Mouse (Mus musculus) embryonic facial prominence, embryonic 10.5 days (tissue): ENCODE measurements at regions not wholly inside any gene's neighbourhood (a gene's known extent, or its start where the extent isn't known, plus 50 kb on each side); places are given as distances from the start of the nearest gene placed in this dataset.

Experiments used
- DNase-seq: peaks from one replicate; pipeline ENCODE4 v3.0.0-alpha.2; 2017; ENCODE audit warnings: low spot score
- H3K27ac ChIP-seq: fragments of 300-500 bp; sonication (generic); replicated peaks from 2 replicates; pipeline ENCODE4 v1.5.1; 2016; ENCODE audit warnings: mild to moderate bottlenecking
- H3K27me3 ChIP-seq: fragments of 300-500 bp; sonication (generic); replicated peaks from 2 replicates; pipeline ENCODE4 v1.6.1; 2016; ENCODE audit warnings: low read depth, mild to moderate bottlenecking; ENCODE audit not compliant: poor library complexity, severe bottlenecking
- H3K36me3 ChIP-seq: fragments of 300-500 bp; sonication (generic); replicated peaks from 2 replicates; pipeline ENCODE4 v1.6.1; 2016; ENCODE audit warnings: mild to moderate bottlenecking, moderate library complexity
- H3K4me1 ChIP-seq: fragments of 300-500 bp; sonication (generic); 2 replicates; pipeline ENCODE4 v1.6.1; 2016
- H3K4me3 ChIP-seq: fragments of 300-500 bp; sonication (generic); 2 replicates; pipeline ENCODE4 v1.5.1; 2016; ENCODE audit warnings: mild to moderate bottlenecking, moderate library complexity
- H3K9me3 ChIP-seq: fragments of 300-500 bp; sonication (generic); 2 replicates; pipeline ENCODE4 v1.6.1; 2016; ENCODE audit warnings: mild to moderate bottlenecking
- WGBS: fragments of 180-500 bp; shearing (Covaris S2); methylation state at CpG from one replicate; pipeline ENCODE4 v1.1.7; 2016; 5-methylcytosine and 5-hydroxymethylcytosine counted together

DNA sequence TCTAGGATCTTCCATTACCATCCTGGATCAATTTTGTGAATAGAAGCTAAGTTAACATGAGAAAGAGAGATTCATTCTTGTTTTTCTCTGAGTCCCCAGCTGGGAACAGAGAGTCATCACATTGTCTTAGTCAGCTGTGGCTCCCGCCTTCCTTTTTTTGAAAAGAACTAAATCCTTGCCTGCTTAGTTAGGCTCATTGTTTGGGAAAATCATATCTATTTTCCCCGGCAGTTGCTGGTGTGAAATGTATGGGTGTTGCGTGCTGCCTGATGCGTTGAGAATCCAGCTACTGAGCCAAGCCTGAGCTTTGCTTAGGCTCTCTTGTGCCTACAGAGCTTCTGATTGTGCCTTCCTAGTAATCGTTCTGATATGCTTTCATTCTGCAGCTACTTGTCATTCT, 66.3 kb downstream of the Fam50b start:
- Histone ChIP-seq H3K4me3 (no peak overlapping the region), H3K4me1 (no peaks in the 10 kb centered on the region), H3K36me3 (no peaks in the 10 kb centered on the region), H3K27me3 (no peaks in the 10 kb centered on the region), H3K27ac (no peak overlapping the region), H3K9me3 (no peaks in the 10 kb centered on the region)
- no peak for DNase-seq
- WGBS, result 78% methylated on average over 5 of the region's 5 CpGs

DNA sequence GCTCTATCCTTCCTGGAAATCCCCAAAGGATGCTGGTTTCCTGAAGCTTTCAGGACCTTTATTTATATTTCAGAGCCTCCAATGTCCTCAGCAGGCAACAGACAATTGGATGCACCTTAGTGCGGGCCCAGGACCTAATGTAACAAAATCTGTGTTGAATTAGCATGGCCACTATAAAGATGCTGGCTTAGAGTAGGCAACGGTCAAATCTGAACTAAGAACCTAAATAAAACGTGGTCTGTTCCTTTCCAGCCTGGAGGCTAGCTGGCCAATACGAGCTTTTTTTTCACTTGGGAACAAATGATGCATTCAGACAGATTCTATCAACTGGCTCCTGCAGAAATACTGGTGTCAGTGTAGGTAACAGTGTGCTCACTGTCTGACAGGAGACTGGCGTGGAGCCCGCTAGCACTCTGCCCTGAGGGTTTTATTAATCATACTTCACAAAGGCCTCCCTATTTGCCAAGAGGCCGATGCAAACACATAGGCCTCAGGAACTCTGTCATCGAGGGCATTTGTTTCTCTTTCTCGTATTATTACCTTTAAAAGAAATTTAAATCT, 68.5 kb upstream of the Prpf4b start:
- H3K36me3 ChIP-seq, result no peaks in the 10 kb centered on the region
- peaks cover 9% of the 10 kb centered on the region for H3K4me1 ChIP-seq
- H3K27ac ChIP-seq, result no peak overlapping the region
- DNase-seq, result peak; percentile 33
- H3K27me3 ChIP-seq, result no peaks in the 10 kb centered on the region
- no peaks in the 10 kb centered on the region for H3K9me3 ChIP-seq
- no peak overlapping the region for H3K4me3 ChIP-seq
- 38% methylated on average over 9 of the region's 9 CpGs for WGBS

GRCm38 (mm10) chr13:34809536-34809935, 65.6 kb upstream of the Prpf4b start:
- peaks cover 9% of the 10 kb centered on the region for H3K9me3 ChIP-seq
- no peak for DNase-seq
- peaks cover 16% of the 10 kb centered on the region for H3K4me1 ChIP-seq
- H3K4me3 ChIP-seq, result no peak overlapping the region
- H3K27ac ChIP-seq, result no peak overlapping the region
- H3K27me3 ChIP-seq, result no peaks in the 10 kb centered on the region
- WGBS, result 86% methylated on average over 1 of the region's 1 CpGs
- no peaks in the 10 kb centered on the region; the same call in 1 of the 2 replicates for H3K36me3 ChIP-seq

DNA sequence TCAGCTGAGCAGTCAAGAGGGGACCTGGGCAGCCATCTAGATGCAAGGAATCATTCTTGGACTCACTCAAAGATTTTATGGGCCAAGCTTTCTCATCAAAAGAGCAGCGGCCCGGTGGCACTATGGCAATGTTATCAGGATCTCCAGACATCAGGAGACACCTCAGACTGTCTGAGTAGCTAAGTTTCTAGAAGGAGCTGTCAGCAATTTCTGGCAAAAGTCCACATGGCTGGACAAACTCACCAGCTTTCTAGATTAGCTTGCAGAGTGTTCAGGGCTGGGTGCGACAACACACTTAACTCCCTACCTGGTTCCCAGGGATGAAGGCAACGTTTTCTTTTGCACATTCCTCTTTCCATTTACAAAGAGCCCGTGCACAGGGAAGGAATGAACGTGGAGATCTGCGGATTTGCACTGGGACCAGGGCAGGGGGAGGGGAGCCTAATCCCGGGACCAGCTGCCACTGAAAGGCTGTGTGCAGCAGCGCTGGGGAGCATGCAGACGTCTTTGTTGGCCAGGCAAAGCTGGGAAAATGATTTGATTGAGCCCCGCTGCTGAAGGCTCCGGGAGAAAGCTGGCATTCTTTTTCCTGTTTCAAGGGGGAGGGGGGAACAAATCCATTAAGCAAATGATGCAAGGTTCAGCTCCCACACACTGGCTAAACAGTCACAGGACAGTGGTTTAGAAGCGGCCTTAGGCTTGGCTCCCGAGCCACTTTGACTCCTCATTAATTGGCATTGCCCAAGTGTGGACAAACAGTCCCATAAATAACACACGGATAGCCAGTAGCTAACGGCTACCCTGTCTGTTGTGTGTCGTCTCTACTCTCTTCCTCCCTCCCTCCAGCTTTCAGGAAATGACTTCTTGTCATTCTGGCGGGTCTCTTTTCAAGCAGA, 60.7 kb upstream of the Prpf4b start:
- Histone ChIP-seq H3K27me3 (no peaks in the 10 kb centered on the region), H3K4me3 (peak overlapping the region; percentile 12; the same call in 1 of the 2 replicates), H3K4me1 (peaks cover 28% of the 10 kb centered on the region), H3K36me3 (no peaks in the 10 kb centered on the region; the same call in 1 of the 2 replicates), H3K9me3 (peaks cover 9% of the 10 kb centered on the region), H3K27ac (peak overlapping the region; percentile 85)
- 21% methylated on average over 18 of the region's 18 CpGs for WGBS
- DNase-seq, result peak; percentile 77

GRCm38 (mm10) chr13:34815057-34815410, 60.1 kb upstream of the Prpf4b start:
- DNase-seq, result no peak
- Histone ChIP-seq H3K4me3 (0 out of 2 replicates have a peak overlapping the region, but pooled peaks have one; percentile 12), H3K4me1 (peaks cover 28% of the 10 kb centered on the region), H3K27me3 (no peaks in the 10 kb centered on the region), H3K27ac (peak overlapping the region; percentile 85), H3K36me3 (no peaks in the 10 kb centered on the region; the same call in 1 of the 2 replicates), H3K9me3 (peaks cover 9% of the 10 kb centered on the region)
- 33% methylated on average over 3 of the region's 3 CpGs for WGBS

- 93% methylated on average over 5 of the region's 5 CpGs for WGBS
- Histone ChIP-seq H3K27me3 (no peaks in the 10 kb centered on the region), H3K4me1 (peaks cover 28% of the 10 kb centered on the region), H3K36me3 (no peaks in the 10 kb centered on the region), H3K27ac (no peak overlapping the region), H3K9me3 (peaks cover 1% of the 10 kb centered on the region; the same call in 1 of the 2 replicates), H3K4me3 (no peak overlapping the region)
- no peak for DNase-seq
These were observed 56.9 kb upstream of the Prpf4b start for GRCm38 (mm10) chr13:34818211-34818610.

DNA sequence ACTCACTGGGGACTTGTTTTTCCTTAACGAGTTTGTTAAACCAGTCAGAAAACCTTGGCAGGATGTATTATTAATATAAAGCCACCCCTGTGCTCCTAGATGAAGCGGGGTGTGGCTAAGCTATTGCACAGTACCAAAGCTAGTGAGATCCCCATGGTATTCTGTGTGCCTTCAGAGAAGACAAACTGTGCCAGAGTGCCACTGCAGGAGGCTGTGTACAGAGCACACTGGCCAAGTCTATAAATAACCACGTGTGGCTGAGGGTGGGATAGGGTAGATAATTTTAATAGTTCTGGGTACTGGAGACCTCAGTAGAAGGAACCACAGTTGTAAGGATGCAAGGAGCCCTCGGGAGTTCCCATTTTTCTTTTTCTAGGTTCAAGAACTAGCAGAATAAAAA, 54.7 kb upstream of the Prpf4b start:
- no peak for DNase-seq
- H3K4me1 ChIP-seq, result peaks cover 13% of the 10 kb centered on the region
- no peaks in the 10 kb centered on the region for H3K36me3 ChIP-seq
- WGBS, result 82% methylated on average over 4 of the region's 4 CpGs
- no peak overlapping the region for H3K4me3 ChIP-seq
- H3K27ac ChIP-seq, result no peak overlapping the region
- no peaks in the 10 kb centered on the region for H3K27me3 ChIP-seq
- H3K9me3 ChIP-seq, result no peaks in the 10 kb centered on the region

- Histone ChIP-seq H3K36me3 (no peaks in the 10 kb centered on the region), H3K4me1 (no peaks in the 10 kb centered on the region), H3K27me3 (no peaks in the 10 kb centered on the region), H3K27ac (no peak overlapping the region), H3K9me3 (no peaks in the 10 kb centered on the region), H3K4me3 (no peak overlapping the region)
- no peak for DNase-seq
- WGBS, result 93% methylated on average over 3 of the region's 3 CpGs
These were observed 53.2 kb upstream of the Prpf4b start for GRCm38 (mm10) chr13:34821946-34822345.

DNA sequence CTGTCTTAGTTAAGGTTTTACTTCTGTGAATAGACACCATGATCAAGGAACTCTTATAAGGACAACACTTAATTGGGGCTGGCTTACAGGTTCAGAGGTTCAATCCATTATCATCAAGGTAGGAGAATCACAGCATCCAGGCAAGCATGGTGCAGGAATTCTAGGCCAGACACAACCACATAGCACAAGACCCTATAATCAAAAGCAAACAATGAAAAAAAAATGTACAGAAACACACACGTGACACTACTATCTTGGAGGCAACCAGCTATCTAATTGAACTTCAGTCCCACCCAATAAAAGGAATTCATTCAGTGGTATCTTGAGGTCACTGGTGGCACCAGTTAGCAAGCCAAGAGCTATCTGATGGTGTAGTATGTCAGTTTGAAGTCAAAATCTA, 50.9 kb upstream of the Prpf4b start:
- Histone ChIP-seq H3K27ac (no peak overlapping the region), H3K4me1 (peaks cover 3% of the 10 kb centered on the region; the same call in 1 of the 2 replicates), H3K9me3 (no peaks in the 10 kb centered on the region), H3K36me3 (no peaks in the 10 kb centered on the region), H3K4me3 (no peak overlapping the region), H3K27me3 (no peaks in the 10 kb centered on the region)
- DNase-seq, result no peak
- 93% methylated on average over 1 of the region's 1 CpGs for WGBS
